Mouse (Mus musculus) limb, embryonic 14.5 days (tissue): Measurements from ENCODE around the gene Pspc1. TPM values are rescaled to one million over a fixed set of nuclear protein-coding genes. Genes with fewer than 3 reads are reported as not detected.
"Not testable (repeated sequence)": the region's sequence is repeated elsewhere in the genome, so short reads cannot be mapped to it uniquely, and the experiment has no call there.

Experiments
- ATAC-seq: fragments of 200-750 bp; cut with Nextera tagmentation; 2 replicates; pipeline ENCODE4 v1.8.0; 2017; ENCODE audit warnings: low read depth, moderate number of reproducible peaks, moderate TSS enrichment; ENCODE audit not compliant: low FRiP score
- DNase-seq: peaks from one replicate; pipeline ENCODE4 v3.0.0-alpha.2; 2015; ENCODE audit warnings: low spot score
- H3K27ac ChIP-seq: fragments of 300-500 bp; sonication (generic); replicated peaks from 2 replicates; pipeline ENCODE4 v1.5.1; 2014; ENCODE audit warnings: low read depth, mild to moderate bottlenecking, low read length, moderate library complexity, mixed read lengths
- H3K27me3 ChIP-seq: fragments of 300-500 bp; sonication (generic); 2 replicates; pipeline ENCODE4 v1.6.1; 2014; ENCODE audit warnings: low read length, mixed read lengths; ENCODE audit not compliant: control insufficient read depth, insufficient read depth
- H3K36me3 ChIP-seq: fragments of 300-500 bp; sonication (generic); 2 replicates; pipeline ENCODE4 v1.6.1; 2014; ENCODE audit warnings: mild to moderate bottlenecking, low read length, moderate library complexity, mixed read lengths; ENCODE audit not compliant: control insufficient read depth, insufficient read depth
- H3K4me1 ChIP-seq: fragments of 300-500 bp; sonication (generic); 2 replicates; pipeline ENCODE4 v1.6.1; 2014; ENCODE audit warnings: antibody characterized with exemption, low read length, mixed read lengths; ENCODE audit not compliant: control insufficient read depth, insufficient read depth
- H3K4me2 ChIP-seq: fragments of 300-500 bp; sonication (generic); replicated peaks from 2 replicates; pipeline ENCODE4 v1.6.1; 2014; ENCODE audit warnings: low read depth, mild to moderate bottlenecking, low read length, moderate library complexity; ENCODE audit not compliant: severe bottlenecking
- H3K4me3 ChIP-seq: fragments of 300-500 bp; sonication (generic); replicated peaks from 2 replicates; pipeline ENCODE4 v1.5.1; 2014; ENCODE audit warnings: low read length
- H3K9ac ChIP-seq: fragments of 300-500 bp; sonication (generic); 2 replicates; pipeline ENCODE4 v1.6.1; 2014; ENCODE audit warnings: mild to moderate bottlenecking, low read depth, low read length, moderate library complexity; ENCODE audit not compliant: severe bottlenecking
- H3K9me3 ChIP-seq: fragments of 300-500 bp; sonication (generic); 2 replicates; pipeline ENCODE4 v1.6.1; 2016; ENCODE audit warnings: low read length; ENCODE audit not compliant: control insufficient read depth
- POLR2A ChIP-seq: fragments of 200-500 bp; IDR thresholded peaks from 2 replicates; pipeline ENCODE4 v1.8.0; 2012; ENCODE audit warnings: inconsistent platforms, mild to moderate bottlenecking, moderate library complexity, borderline replicate concordance; ENCODE audit not compliant: insufficient read depth, insufficient read length; ENCODE audit errors: extremely low read depth
- WGBS: fragments of 180-500 bp; shearing (Covaris S2); extraction: QIAGEN DNeasy Blood & Tissue Kit; methylation state at CpG from one replicate; pipeline ENCODE4 v1.1.7; 2014; 5-methylcytosine and 5-hydroxymethylcytosine counted together
- polyA plus RNA-seq, 2 experiments: library from polyadenylated mRNA; depleted of rRNA in 1 of 2; stranded (reverse) in 1 of 2; unstranded in 1 of 2; fragments of >200 nt; fragmentation: Nextera tagmentation in 1 of 2; extraction: Ambion mirVana in 1 of 2; gene quantifications; 2 replicates each; pipeline versions ENCODE4 v1.2.1 to v1.2.3; 2012 to 2014

Pspc1 gene
- polyA plus RNA-seq, 2 experiments, result 23.8 to 41.5 TPM

- H3K9me3 ChIP-seq, result no peaks in the 10 kb centered on the region
- DNase-seq, result peak; percentile 92
- H3K4me3 ChIP-seq, result peak overlapping the region; percentile 58
- under 1% methylated on average over 33 of the region's 35 CpGs for WGBS
- peak overlapping the region; percentile 58 for H3K4me2 ChIP-seq
- no peaks in the 10 kb centered on the region for H3K27me3 ChIP-seq
- ATAC-seq, result peak; percentile 17
- H3K9ac ChIP-seq, result peak overlapping the region; percentile 83
- peak overlapping the region; percentile 96 for H3K27ac ChIP-seq
- H3K36me3 ChIP-seq, result no peaks in the 10 kb centered on the region
- peaks cover 9% of the 10 kb centered on the region for H3K4me1 ChIP-seq
- peak; percentile 79; the same call in 1 of the 2 replicates for TF ChIP-seq POLR2A
Observed at GRCm38 (mm10) chr14:56812520-56813036, 34.5 kb upstream of the Pspc1 start.

- peak within 1 kb of the TSS; percentile 58 for H3K4me2 ChIP-seq
- WGBS, result under 1% methylated on average over 17 of the region's 72 CpGs
- not testable (repeated sequence) for H3K9me3 ChIP-seq, H3K4me1 ChIP-seq, H3K36me3 ChIP-seq, H3K27me3 ChIP-seq
- H3K4me3 ChIP-seq, result peak within 1 kb of the TSS; percentile 71
- H3K27ac ChIP-seq, result peak within 1 kb of the TSS; percentile 96
- ATAC-seq (peak; percentile 97), DNase-seq (peak; percentile 85)
- H3K9ac ChIP-seq, result peak within 1 kb of the TSS; percentile 90
- 0 out of 2 replicates have a peak, but pooled peaks have one; percentile 41 for TF ChIP-seq POLR2A
Observed at GRCm38 (mm10) chr14:56811701-56812339, 33.7 kb upstream of the Pspc1 start, which contains the start of gene Zmym5. Gene Zmym5, minus strand, starts transcription at chr14:56811716.

DNA sequence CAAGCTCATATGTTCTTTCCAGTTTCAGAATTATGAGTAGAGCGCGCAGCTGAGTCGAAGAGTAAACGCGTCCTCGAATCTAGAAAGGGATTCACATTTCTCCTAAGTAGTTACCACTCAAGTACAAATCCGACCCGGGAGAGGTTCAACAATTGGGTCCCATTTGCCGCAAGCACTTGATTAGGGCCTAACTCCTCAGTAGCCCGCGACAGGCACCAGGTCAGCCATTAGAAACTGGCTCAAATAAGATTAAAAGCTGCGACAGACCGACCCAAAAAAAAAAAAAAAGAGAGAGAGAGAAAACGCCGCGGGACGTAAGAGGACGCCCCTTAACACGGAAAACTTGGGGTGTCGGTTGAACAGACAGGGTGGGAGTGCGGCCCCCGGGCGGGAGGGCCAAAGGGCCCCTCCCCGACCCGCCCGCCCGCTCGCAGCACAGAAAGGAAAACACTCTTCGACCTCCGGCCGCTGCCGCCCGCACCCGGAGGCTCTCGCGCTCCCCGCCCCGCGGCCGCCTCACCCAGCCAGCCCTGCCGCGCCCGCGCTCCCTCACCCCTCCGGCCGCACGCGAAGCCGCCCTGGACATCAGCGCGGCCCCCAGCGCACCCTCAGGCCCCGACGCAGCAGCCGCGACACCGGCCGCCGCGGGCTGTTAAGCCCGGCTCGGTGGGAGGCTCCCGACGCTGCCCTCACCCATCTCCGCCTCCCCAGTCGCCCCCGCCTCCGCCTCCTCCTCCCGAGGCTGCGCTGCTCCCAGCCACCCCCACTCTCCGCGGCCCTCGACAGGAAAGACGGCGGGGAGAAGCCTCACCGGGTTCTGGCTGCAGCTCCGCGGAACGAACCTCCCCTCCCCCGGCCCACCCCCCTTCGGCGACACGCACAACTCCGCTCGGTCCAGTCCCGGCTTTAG is 32.9 kb upstream of the Pspc1 start:
- H3K4me1 ChIP-seq, H3K27me3 ChIP-seq, ATAC-seq, H3K36me3 ChIP-seq, H3K9me3 ChIP-seq: not testable (repeated sequence)
- Histone ChIP-seq H3K4me3 (peak overlapping the region; percentile 71), H3K9ac (peak overlapping the region; percentile 90), H3K27ac (peak overlapping the region; percentile 85), H3K4me2 (peak overlapping the region; percentile 56)
- WGBS, result 0% methylated on average over 18 of the region's 86 CpGs
- peak; percentile 14 for DNase-seq

DNA sequence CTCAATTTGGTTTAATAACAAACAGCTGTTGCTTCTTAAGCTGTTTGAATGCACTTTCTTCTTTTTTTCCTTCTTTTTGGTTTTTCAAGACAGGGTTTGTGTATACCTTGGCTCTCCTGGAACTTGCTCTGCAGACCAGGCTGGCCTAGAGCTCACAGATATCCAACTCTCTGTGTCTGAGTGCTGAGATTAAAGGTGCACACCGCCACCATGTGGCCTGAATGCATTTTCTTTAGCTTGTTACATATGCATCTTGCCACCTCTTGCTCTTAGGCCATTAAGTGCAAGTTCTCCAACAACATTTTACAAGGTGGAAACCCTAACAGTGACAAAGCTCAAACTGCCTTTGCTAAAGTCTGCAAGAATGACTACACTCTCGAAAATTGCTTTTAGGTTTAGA is 15.1 kb upstream of the Pspc1 start:
- Histone ChIP-seq H3K4me1 (no peaks in the 10 kb centered on the region), H3K36me3 (peaks cover 62% of the 10 kb centered on the region), H3K4me3 (no peak overlapping the region), H3K9me3 (no peaks in the 10 kb centered on the region), H3K9ac (no peak overlapping the region), H3K27me3 (no peaks in the 10 kb centered on the region), H3K4me2 (no peak overlapping the region), H3K27ac (no peak overlapping the region)
- ATAC-seq (no peak), DNase-seq (peak; percentile 66)
- WGBS, result 49% methylated on average over 2 of the region's 2 CpGs
- no peak for TF ChIP-seq POLR2A

- WGBS, result 81% methylated on average over 1 of the region's 1 CpGs
- Histone ChIP-seq H3K27ac (no peak overlapping the region), H3K4me2 (no peak overlapping the region), H3K9ac (no peak overlapping the region), H3K9me3 (no peaks in the 10 kb centered on the region), H3K4me1 (no peaks in the 10 kb centered on the region), H3K4me3 (no peak overlapping the region), H3K36me3 (no peaks in the 10 kb centered on the region), H3K27me3 (no peaks in the 10 kb centered on the region)
- ATAC-seq (no peak), DNase-seq (no peak)
- no peak for TF ChIP-seq POLR2A
Observed at GRCm38 (mm10) chr14:56784575-56784974, 6.5 kb upstream of the Pspc1 start.
